Mouse (Mus musculus): ENCODE measurements around the gene Glrb. TPM values are rescaled to one million over a fixed set of nuclear protein-coding genes. Genes with fewer than 3 reads are reported as not detected.

Glrb gene
- total RNA-seq, 1 experiment from 2014 or later = not detected

DNA sequence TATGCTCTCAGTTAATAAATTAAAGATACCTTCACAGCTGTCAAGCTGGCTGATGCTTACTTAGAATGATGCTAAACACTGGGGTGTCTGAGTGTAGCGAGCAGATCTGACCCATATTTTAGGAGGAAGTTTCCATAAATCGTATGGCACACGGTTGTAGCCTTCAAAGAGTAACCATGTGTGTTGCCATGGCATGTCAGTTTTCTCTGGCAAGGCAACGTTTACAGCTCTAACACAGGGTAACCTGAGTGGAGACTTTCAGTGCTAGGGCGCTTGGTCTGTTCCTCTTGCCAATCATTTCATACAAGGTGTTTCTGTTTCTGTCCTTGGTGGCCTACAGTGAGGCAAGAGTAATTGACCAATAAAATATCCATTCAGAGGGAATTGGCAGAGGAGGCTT, 73.6 kb downstream of the Glrb start:
- ATAC-seq (replicated peaks; ENCODE audit: low read depth, poor library complexity, severe bottlenecking) = no peak

DNA sequence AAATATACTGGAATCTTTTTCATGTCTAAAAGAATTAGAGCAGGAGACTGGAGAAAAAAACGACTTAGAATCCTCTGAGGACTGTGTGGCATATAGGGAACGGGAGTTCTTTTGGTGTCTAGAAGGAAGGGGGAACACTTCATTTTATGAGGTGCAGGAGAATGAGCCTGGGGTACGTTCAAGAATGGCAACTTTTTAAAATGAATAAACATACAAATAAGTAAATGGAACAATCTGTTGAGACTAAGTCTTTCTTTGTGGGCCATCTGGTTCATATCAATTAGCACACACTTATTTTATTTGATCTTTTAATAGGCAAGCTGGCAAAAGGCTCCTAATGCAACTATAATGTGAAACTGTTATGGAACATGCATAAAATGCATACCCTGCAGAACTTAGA, 75.9 kb downstream of the Glrb start:
- no peak for ATAC-seq (replicated peaks; ENCODE audit: low read depth, poor library complexity, severe bottlenecking)

DNA sequence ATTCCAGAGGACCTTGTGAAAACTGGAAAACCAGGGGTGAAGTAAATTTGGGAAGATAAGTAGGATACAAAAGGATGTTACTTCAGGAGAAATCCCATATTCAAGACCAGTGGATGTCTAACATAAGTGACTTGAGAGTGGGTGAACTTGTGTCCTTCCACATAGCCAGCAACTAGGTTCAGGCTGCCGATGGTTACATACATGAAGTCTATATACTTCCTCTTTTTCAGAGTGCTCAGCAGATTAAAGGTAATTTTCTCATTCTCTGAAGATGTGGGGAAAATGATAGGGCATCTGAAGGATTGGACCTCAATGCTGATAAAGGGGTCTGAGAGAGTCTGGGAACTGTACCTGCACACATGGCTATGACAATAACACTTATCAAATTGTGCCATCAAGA, 89.5 kb downstream of the Glrb start:
- ATAC-seq (replicated peaks; ENCODE audit: low read depth, poor library complexity, severe bottlenecking) = no peak

DNA sequence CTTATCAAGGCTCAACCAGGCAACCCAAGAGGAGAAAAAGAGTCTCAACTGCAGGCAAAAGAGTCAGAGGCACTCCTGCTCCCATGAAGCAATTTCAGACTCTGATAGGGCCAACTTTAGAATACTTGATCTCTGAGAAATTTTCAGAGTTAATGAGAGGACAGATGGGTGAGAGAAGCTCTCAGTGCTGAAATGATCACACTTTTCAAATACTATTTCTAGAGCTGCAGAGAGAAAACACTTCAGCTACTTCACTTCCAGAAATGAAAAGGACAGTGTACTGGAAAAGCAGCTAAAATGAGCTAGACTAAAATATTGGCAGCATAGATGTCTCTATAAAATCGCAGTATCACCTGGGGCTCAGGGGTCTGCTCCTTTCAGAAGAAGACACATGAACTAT, 94.8 kb downstream of the Glrb start:
- no peak for ATAC-seq (replicated peaks; ENCODE audit: low read depth, poor library complexity, severe bottlenecking)

DNA sequence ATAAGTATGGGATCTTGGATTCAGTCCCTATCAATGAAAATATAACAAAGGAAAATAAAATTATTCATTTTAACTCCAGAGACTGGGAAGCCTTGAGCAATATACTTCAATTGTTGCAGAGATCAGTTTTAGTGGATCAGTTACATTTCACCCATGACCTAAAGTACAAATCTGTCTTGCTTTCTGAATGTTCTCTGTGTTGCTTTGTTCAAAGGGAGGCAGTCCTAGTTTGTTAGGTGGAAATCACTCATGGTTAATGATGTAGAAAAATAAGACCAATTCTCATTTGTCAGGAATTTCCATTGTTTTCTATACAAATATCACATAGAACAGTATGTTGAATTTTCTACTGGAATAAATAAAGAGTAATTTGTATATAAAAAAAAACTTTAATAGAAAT, 99.7 kb downstream of the Glrb start:
- no peak for ATAC-seq (replicated peaks; ENCODE audit: low read depth, poor library complexity, severe bottlenecking)

DNA sequence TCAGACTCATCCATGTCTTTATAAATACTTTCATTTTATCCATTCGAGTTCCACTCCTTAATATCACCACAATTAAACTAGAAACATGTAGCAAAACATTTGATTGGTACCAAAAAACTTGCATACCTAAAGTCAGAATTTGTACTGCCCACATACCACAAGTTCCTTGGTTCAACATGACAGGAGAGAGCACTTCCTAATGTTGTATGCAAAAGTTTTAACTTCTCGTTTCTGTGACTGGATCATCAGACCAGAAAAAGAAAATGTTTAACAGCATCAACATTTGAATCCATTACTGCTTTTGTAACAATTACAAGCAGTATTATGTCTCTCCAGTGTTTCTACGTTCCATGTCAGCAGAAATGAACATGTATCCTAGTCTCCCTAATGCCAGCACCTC, 101.2 kb downstream of the Glrb start:
- ATAC-seq (replicated peaks; ENCODE audit: low read depth, poor library complexity, severe bottlenecking) = no peak

DNA sequence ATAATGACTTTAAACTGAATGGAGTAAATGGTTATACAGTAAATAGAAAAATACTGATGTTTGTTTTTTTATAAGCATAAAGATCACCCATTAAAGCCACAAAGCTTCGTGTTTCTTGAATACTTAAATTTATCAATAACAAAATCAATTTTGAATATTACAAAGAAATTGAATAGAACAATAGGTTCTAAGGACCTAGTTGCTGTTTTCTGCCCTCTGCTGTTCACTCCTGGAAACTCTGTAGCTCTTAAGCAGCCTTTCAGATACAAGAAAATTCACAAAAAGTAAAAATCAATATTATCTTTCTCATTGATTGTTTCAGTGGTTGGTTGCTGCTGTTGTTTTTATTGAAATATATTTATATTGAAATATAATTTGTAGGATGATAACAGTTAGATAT, 108.1 kb downstream of the Glrb start:
- no peak for ATAC-seq (replicated peaks; ENCODE audit: low read depth, poor library complexity, severe bottlenecking)

DNA sequence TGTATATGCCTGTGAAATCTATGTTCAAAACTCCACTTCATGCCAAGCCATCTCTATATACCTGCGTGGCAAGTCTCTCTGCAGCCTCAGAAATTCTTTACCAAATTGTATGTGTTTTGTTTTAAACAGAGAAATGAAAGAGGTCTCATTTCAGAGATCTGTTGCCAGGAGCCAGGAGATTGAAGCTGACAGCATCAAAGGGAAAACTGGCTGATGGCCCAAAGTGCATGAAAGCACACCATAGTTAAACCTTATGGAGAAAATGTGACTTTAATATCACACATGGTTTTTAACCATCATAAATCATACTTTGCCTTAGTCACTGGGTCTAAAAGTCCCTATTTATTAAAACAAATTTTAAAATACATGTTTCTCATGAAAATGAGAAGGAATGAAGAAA, 109.6 kb downstream of the Glrb start:
- ATAC-seq (replicated peaks; ENCODE audit: low read depth, poor library complexity, severe bottlenecking) = no peak

DNA sequence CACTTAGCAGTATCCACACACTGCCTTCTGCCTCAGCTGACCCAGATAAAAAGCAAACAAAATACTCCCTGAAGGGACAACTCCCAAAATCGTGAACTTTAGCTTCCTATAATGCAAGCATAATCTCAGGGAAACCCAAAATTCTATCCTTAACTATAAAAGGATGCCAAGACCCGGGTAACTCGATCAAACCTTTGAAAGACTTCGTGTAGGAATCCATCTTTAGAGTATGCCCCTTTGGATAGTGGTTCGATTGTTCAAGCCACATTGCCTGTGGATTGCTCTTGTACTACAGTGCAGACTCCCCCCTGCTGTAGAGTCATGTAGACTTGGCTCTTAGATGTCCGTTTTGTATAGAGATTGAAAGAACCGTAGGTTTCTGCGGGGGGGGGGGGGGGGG, 110.2 kb downstream of the Glrb start:
- no peak for ATAC-seq (replicated peaks; ENCODE audit: low read depth, poor library complexity, severe bottlenecking)

DNA sequence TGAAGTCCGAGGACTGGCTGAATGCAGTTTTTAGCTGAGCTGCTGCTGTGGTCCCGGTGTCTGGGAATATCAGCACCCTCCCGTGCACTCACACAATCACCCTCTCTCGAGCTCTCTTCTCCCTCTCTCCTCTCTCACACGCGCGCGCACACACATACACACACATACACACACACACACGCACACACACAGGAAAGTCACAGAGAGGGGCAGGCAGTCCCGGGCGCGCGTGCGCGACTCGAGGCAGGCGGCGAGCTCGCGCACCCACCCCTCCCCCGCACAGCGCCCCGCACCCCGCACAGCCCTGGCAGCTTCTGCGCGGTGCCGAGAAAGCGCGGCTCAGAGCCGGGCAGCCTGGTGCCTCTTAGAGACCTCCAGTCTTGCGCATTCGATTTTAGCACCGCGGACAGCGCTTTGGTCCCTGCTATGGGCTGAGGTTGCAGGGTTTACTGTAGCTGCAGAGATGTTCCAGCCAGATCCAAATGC, 110.8 kb downstream of the Glrb start, which contains the start of gene Gria2:
Gria2 (minus strand) TSS at position 240 of the 486 bp plus-strand sequence.
- ATAC-seq (replicated peaks; ENCODE audit: low read depth, poor library complexity, severe bottlenecking) = peak; percentile 79

DNA sequence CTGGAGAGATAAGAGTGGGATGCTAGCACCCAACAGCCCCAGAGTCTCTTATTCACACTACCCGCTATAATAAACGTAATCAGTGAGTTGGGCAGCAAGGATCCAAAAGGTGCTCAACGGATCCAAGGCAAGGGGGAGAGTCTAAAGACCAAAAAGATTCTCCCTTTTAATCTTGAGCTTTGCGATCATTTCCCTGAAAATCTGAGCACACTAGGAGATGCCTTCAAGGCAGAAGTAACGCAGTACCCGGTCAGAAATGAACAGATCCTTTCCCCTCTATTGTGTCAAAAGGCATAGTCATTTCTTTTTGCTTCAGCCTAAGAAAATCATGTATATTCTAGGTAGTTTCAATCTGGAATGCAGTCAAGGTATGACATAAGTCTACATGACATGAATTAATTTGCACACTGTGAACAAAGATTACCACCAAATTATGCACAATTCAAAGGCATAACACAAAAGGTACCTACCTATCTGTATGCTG, 111.6 kb downstream of the Glrb start:
- ATAC-seq (replicated peaks; ENCODE audit: low read depth, poor library complexity, severe bottlenecking) = no peak

DNA sequence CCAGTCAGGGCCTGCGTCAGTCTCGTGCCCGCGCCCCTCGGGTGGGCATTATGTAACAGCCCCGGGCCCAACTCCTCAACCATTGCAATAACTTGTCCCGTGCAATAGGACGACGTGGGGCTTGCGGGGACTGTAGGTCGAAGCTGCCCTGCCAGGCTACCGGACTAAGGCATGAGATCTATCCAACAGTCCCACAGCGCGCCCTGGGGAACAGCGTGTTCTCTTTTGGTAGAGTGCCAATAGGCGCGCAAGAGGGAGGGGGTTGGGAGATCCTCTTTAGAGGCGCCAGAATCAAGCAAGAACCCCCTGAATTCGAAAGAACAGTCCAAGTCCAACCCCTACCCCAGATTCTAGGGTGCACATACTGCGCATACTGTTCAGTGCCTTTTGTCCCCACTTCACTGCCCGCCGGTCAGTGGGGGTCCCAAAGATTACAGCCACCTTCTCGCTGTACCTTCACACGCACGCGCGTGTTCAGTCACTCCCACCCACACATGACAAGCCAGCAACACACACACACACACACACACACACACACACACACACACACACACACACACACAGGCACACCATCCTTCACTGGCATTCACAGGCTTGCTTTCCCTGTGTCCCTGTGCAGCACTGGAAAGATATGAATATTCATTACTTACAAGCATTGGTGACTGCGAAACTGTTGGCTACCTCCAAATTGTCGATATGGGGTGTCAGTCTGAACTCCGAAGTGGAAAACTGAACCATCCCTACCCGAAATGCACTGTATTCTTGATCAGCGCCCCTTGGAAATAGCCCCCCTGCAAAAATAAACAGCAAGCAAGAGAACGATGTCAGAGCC, 112.2 kb downstream of the Glrb start:
- ATAC-seq (replicated peaks; ENCODE audit: low read depth, poor library complexity, severe bottlenecking) = 0 out of 2 replicates have a peak, but pooled peaks have one; percentile 16

DNA sequence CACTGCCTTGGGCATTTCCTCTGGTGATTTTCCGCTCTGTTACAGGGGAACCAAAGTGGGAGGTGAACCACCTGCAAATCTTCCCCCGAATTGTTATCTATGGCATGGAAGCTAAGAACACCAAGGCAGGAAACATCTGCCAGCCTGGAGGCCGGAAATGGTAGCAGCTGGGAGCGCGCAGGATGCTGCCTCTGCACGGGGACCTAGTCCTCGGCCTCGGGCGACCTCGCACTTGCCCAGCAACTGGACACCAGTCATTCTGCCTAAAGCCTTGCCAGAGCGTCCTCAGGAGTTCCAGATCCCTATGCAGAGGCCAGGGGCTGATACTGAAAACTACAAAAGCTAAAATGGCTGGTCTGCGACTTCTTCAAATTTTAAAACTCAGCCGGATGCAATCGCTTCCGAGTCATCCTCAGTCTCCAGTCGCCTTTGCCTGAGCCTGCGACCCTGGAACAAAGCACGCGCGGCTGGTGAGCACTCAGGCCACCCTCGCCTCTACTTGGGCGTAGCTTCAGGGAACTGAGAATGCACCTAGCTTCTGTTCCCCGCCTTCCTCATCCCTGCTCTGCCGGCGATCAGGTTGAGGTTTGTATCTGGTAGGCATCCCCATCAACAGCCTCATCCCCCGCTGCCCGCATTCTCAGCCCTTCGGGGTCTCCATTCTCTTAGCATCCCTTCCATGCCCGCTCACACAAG, 113.0 kb downstream of the Glrb start:
- peak; percentile 87 for ATAC-seq (replicated peaks; ENCODE audit: low read depth, poor library complexity, severe bottlenecking)

DNA sequence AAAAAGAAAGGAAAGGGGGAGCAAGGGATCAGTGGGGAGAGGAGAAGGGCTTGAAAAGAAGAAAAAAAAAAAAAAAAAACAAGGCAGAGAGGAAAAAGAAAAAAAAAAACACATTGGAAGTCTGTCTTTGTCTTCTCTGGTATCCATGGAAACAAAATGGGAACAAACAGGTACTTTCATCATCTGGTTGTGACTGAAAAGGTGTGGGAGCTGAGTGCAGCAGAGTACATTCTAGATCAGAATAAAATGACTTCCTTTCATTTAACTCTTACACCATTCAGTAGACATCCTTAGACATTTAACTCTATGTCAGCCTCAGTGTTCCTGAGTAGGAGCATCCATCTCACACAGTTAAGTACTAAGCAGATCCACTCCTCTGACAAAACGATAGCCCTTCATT, 115.5 kb downstream of the Glrb start:
- no peak for ATAC-seq (replicated peaks; ENCODE audit: low read depth, poor library complexity, severe bottlenecking)

DNA sequence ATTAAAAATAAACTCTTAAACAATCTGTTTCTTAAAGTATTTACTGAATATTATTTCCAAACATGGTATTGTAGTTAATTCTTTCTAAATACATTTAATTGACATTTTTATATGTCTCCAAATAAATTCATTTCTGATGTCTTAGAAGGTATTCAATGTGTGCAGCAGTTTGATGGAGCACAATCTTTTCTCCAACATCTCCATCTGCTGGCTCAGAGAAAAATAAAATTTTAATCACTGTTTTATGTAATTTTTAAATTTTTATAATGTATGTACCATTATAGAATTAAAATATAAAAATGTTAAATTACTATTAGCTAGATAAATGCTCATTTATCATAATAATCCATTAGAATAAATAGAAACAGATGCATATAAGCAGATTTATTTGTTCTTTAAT, 116.7 kb downstream of the Glrb start:
- no peak for ATAC-seq (replicated peaks; ENCODE audit: low read depth, poor library complexity, severe bottlenecking)

DNA sequence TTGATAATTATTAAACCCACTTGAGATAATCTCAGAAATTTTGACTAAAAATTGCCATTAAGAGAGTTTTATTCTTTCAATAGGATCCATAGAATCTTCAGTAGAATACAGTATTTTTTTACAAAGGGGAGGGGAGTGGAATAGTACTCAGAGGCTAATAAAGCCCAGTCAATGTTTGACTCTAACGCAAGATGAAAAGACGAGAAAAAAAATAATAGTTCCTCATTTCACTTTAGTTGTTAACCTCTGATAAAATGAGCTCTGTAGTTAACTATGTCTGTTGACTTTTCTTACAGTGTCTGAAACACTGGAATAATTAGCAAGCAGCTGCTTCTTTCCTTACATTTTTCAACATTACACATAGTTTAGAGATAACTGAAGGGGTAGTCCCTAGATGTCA, 118.2 kb downstream of the Glrb start:
- no peak for ATAC-seq (replicated peaks; ENCODE audit: low read depth, poor library complexity, severe bottlenecking)

Other genes with a start within 250 kb of the Glrb start
- gene Gria2, start 110.8 kb downstream of the Glrb start, total RNA-seq (2017) = not detected in 2 replicates
- 0.37 TPM in 1 of 2 replicates, not detected in the other for gene Pdgfc, start 122.8 kb upstream of the Glrb start, total RNA-seq (2017)

Data from common myeloid progenitor, adult 5-6 weeks (primary cell).